Mouse (Mus musculus): ENCODE results near the gene Zfp142.

DNA sequence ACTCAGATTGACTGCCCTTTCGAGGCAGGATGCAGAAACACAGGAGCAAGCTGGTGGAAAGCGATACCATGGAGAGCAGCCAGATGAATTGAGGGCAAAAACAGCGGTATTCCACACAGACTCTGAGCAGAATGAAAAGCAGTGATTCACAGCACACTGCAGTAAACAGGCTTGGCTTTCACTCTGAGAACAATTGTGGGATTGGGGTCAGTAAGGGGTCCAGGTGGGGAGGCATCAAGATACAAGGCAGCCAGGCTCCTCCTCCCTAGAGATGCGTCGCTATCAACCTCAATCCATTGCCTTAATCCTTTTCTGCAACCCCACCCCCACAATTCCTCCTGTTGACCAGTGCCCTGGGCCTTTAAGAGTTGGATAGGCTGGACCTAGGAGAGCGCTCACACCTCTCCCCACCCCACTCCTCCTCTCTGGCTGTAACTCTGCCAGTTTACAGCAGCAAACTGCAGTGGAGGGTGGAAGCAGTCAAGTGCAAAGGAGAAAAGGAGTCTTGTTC is 45.5 kb downstream of the Zfp142 start, which contains the start of gene Plcd4:
- TF ChIP-seq CTCF (IDR thresholded peaks at IDR 0.05; ENCODE audit: extremely low read depth, insufficient read length, insufficient replicate concordance, low read depth, low read length) (no peak), POLR2A (IDR thresholded peaks at IDR 0.05; ENCODE audit: low read depth, low read length) (no peak)

All from small intestine, adult 2 months (tissue).